Mouse (Mus musculus) stomach, embryonic 16.5 days (tissue): ENCODE results near the gene Cyb5r3. TPM values are rescaled to one million over a fixed set of nuclear protein-coding genes. Genes with fewer than 3 reads are reported as not detected.

Source experiments
- ATAC-seq: fragments of 200-750 bp; cut with Nextera tagmentation; 2 replicates; pipeline ENCODE4 v1.8.0; 2017; ENCODE audit warnings: moderate number of reproducible peaks, moderate TSS enrichment; ENCODE audit not compliant: insufficient read depth, low FRiP score
- H3K27ac ChIP-seq: fragments of 300-500 bp; sonication (generic); 2 replicates; pipeline ENCODE4 v1.5.1; 2014; ENCODE audit warnings: low read length
- H3K27me3 ChIP-seq: fragments of 300-500 bp; sonication (generic); 2 replicates; pipeline ENCODE4 v1.6.1; 2014; ENCODE audit warnings: low read length, control low read depth, mixed read lengths; ENCODE audit not compliant: control insufficient read depth, insufficient read depth
- H3K36me3 ChIP-seq: fragments of 300-500 bp; sonication (generic); 2 replicates; pipeline ENCODE4 v1.6.1; 2014; ENCODE audit warnings: low read length; ENCODE audit not compliant: control insufficient read depth, insufficient read depth
- H3K4me1 ChIP-seq: fragments of 300-500 bp; sonication (generic); 2 replicates; pipeline ENCODE4 v1.6.1; 2014; ENCODE audit warnings: low read length, control low read depth, mixed read lengths; ENCODE audit not compliant: control insufficient read depth, insufficient read depth
- H3K4me2 ChIP-seq: fragments of 300-500 bp; sonication (generic); 2 replicates; pipeline ENCODE4 v1.6.1; 2014; ENCODE audit warnings: low read depth, low read length, mixed read lengths
- H3K4me3 ChIP-seq: fragments of 300-500 bp; sonication (generic); replicated peaks from 2 replicates; pipeline ENCODE4 v1.5.1; 2014; ENCODE audit warnings: mild to moderate bottlenecking, low read length
- H3K9ac ChIP-seq: fragments of 300-500 bp; sonication (generic); 2 replicates; pipeline ENCODE4 v1.6.1; 2014; ENCODE audit warnings: low read length
- H3K9me3 ChIP-seq: fragments of 300-500 bp; sonication (generic); replicated peaks from 2 replicates; pipeline ENCODE4 v1.6.1; 2016; ENCODE audit warnings: low read length, control low read depth; ENCODE audit not compliant: control insufficient read depth
- WGBS: fragments of 180-500 bp; shearing (Covaris S2); extraction: QIAGEN DNeasy Blood & Tissue Kit; methylation state at CpG from one replicate; pipeline ENCODE4 v1.1.7; 2014; 5-methylcytosine and 5-hydroxymethylcytosine counted together
- polyA plus RNA-seq: library from polyadenylated mRNA; unstranded; fragments of >200 nt; fragmentation: Nextera tagmentation; extraction: Ambion mirVana; gene quantifications from 2 replicates; pipeline ENCODE4 v1.2.1, GENCODE M21; 2015

Gene Cyb5r3
- polyA plus RNA-seq, result 211 and 262 TPM in 2 replicates

- Histone ChIP-seq H3K4me2 (peak within 1 kb of the TSS; percentile 83), H3K4me3 (peak within 1 kb of the TSS; percentile 96), H3K9me3 (no peaks in the 10 kb centered on the region), H3K36me3 (no peaks in the 10 kb centered on the region), H3K27me3 (no peaks in the 10 kb centered on the region), H3K27ac (peak within 1 kb of the TSS; percentile 88), H3K9ac (peak within 1 kb of the TSS; percentile 90), H3K4me1 (peaks cover 40% of the 10 kb centered on the region)
- ATAC-seq, result peak; percentile 58
- WGBS, result 31% methylated on average over 28 of the region's 28 CpGs
These were observed at the start of gene Cyb5r3 for GRCm38 (mm10) chr15:83172492-83173429. Gene Cyb5r3 (minus strand): TSS chr15:83172592.

GRCm38 (mm10) chr15:83221721-83222120, 49.3 kb upstream of the Cyb5r3 start:
- 0 out of 2 replicates have a peak overlapping the region, but pooled peaks have one; percentile 94 for H3K27ac ChIP-seq
- no peak overlapping the region for H3K4me2 ChIP-seq
- H3K4me1 ChIP-seq, result peaks cover 41% of the 10 kb centered on the region
- no peak overlapping the region for H3K9ac ChIP-seq
- 74% methylated on average over 4 of the region's 4 CpGs for WGBS
- H3K9me3 ChIP-seq, result 0 out of 2 replicates have a peak, but pooled peaks cover 4% of the 10 kb centered on the region
- no peak overlapping the region for H3K4me3 ChIP-seq
- no peak for ATAC-seq
- no peaks in the 10 kb centered on the region for H3K36me3 ChIP-seq
- no peaks in the 10 kb centered on the region for H3K27me3 ChIP-seq

- Histone ChIP-seq H3K4me1 (peaks cover 40% of the 10 kb centered on the region), H3K27ac (peak overlapping the region; percentile 19; the same call in 1 of the 2 replicates), H3K9ac (0 out of 2 replicates have a peak overlapping the region, but pooled peaks have one; percentile 14), H3K4me2 (no peak overlapping the region), H3K27me3 (no peaks in the 10 kb centered on the region), H3K36me3 (no peaks in the 10 kb centered on the region), H3K9me3 (0 out of 2 replicates have a peak, but pooled peaks cover 4% of the 10 kb centered on the region), H3K4me3 (no peak overlapping the region)
- WGBS, result 59% methylated on average over 9 of the region's 9 CpGs
- ATAC-seq, result no peak
These were observed 48.1 kb upstream of the Cyb5r3 start for GRCm38 (mm10) chr15:83220368-83221013.

GRCm38 (mm10) chr15:83215322-83216216, 43.2 kb upstream of the Cyb5r3 start:
- Histone ChIP-seq H3K36me3 (no peaks in the 10 kb centered on the region), H3K27ac (peak overlapping the region; percentile 93), H3K9ac (peak overlapping the region; percentile 49), H3K4me3 (no peak overlapping the region), H3K9me3 (0 out of 2 replicates have a peak, but pooled peaks cover 4% of the 10 kb centered on the region), H3K4me1 (peaks cover 9% of the 10 kb centered on the region), H3K4me2 (no peak overlapping the region), H3K27me3 (no peaks in the 10 kb centered on the region)
- WGBS, result 29% methylated on average over 5 of the region's 5 CpGs
- peak; percentile 82 for ATAC-seq

GRCm38 (mm10) chr15:83210229-83210628, 37.8 kb upstream of the Cyb5r3 start:
- Histone ChIP-seq H3K27ac (peak overlapping the region; percentile 53; the same call in 1 of the 2 replicates), H3K4me3 (peak overlapping the region; percentile 42), H3K4me2 (peak overlapping the region; percentile 56), H3K36me3 (no peaks in the 10 kb centered on the region), H3K27me3 (no peaks in the 10 kb centered on the region), H3K9ac (peak overlapping the region; percentile 54), H3K9me3 (no peaks in the 10 kb centered on the region), H3K4me1 (no peaks in the 10 kb centered on the region)
- peak; percentile 31; the same call in 1 of the 2 replicates for ATAC-seq
- WGBS, result 13% methylated on average over 11 of the region's 11 CpGs

- peak overlapping the region; percentile 53; the same call in 1 of the 2 replicates for H3K27ac ChIP-seq
- 11% methylated on average over 10 of the region's 10 CpGs for WGBS
These were observed 37.3 kb upstream of the Cyb5r3 start for GRCm38 (mm10) chr15:83209719-83210118.

GRCm38 (mm10) chr15:83209092-83209695, 36.8 kb upstream of the Cyb5r3 start:
- 47% methylated on average over 4 of the region's 4 CpGs for WGBS
- Histone ChIP-seq H3K4me2 (peak overlapping the region; percentile 56), H3K36me3 (no peaks in the 10 kb centered on the region), H3K4me3 (peak overlapping the region; percentile 42), H3K9ac (peak overlapping the region; percentile 44; the same call in 1 of the 2 replicates), H3K9me3 (no peaks in the 10 kb centered on the region), H3K27me3 (no peaks in the 10 kb centered on the region), H3K4me1 (peaks cover 3% of the 10 kb centered on the region; the same call in 1 of the 2 replicates), H3K27ac (peak overlapping the region; percentile 53; the same call in 1 of the 2 replicates)
- ATAC-seq, result no peak

More at GRCm38 (mm10) chr15:83209719-83210118, 37.3 kb upstream of the Cyb5r3 start:
- Histone ChIP-seq H3K9ac (peak overlapping the region; percentile 54), H3K36me3 (no peaks in the 10 kb centered on the region), H3K4me2 (peak overlapping the region; percentile 56), H3K27me3 (no peaks in the 10 kb centered on the region), H3K4me3 (peak overlapping the region; percentile 42), H3K4me1 (peaks cover 1% of the 10 kb centered on the region; the same call in 1 of the 2 replicates), H3K9me3 (no peaks in the 10 kb centered on the region)
- ATAC-seq, result no peak
